Comparison of ENCODE assay signal across 8 mouse cellular contexts in the genomic region with DNA sequence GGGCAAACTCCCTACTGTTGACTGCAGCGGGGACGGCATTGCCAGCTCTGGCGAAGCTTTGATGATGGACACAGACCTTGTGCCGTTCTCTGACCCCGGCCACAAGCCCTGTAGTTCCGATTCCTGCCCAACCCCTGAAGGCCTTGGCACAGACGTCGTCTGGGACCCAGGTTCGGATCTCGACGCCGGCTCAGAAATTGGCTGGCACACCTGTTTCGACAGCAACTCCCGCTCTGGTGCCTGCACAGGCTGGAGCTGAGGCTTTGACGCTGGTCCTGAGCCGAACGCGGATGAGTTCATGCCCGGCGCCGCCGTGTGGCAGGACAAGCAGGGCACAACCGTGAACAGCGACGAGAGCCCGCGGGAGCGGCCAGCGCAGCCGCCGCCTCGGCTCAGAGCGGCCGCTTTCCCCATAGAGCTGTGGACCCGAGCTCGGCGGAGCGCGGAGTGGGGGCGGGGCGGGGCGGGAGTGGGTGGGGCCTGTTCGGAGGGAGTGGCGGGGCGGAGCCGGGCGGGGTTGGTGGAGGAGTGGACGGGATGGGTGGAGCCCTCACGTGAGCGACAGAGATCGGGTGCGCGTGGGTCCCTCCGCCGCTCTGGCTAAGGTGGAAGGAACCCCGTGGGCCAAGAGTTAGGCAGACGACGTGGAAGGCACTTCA. TPM values are rescaled to one million over a fixed set of nuclear protein-coding genes. Genes with fewer than 3 reads are reported as not detected.
DNase-seq lines count a peak whose midpoint lies in the region; ATAC-seq lines count a peak whose summit lies in the region.

Gene Osbp2, minus strand, starts transcription at position 450 of the 659 bp plus-strand sequence.

- DNase-seq in Muller cell, postnatal 12 days (ENCODE audit: inconsistent ontology term): peak; percentile 89
- DNase-seq in cerebellum, adult 9-10 months: peak; percentile 91
- DNase-seq in layer of hippocampus, postnatal 36 days: peak; percentile 76 to 81
- peak; percentile 55 for DNase-seq in lung, postnatal 25 days (ENCODE audit: low spot score)
- DNase-seq in retina, adult 2 months (ENCODE audit: low read depth, low spot score): peak; percentile 47
- DNase-seq in thymus, postnatal 25 days: peak; percentile 58

- no peak within 1 kb of the TSS for H3K27ac ChIP-seq in hindbrain, embryonic 12.5 days

- no peaks in the 10 kb centered on the region for H3K9me3 ChIP-seq in hindbrain, embryonic 12.5 days (replicated peaks)

- WGBS in hindbrain, embryonic 12.5 days: 6% methylated on average over 51 of the region's 58 CpGs

- peak; percentile 84 for ATAC-seq in frontal cortex, adult (ENCODE audit: low TSS enrichment)
- ATAC-seq in hindbrain, embryonic 12.5 days (ENCODE audit: low FRiP score): peak; percentile 92

- peaks cover 6% of the 10 kb centered on the region for H3K4me1 ChIP-seq in hindbrain, embryonic 12.5 days

- peak within 1 kb of the TSS; percentile 73 for H3K4me2 ChIP-seq in hindbrain, embryonic 12.5 days (replicated peaks)

- peak within 1 kb of the TSS; percentile 44 for H3K4me3 ChIP-seq in hindbrain, embryonic 12.5 days

- H3K36me3 ChIP-seq in hindbrain, embryonic 12.5 days: no peaks in the 10 kb centered on the region

- peak within 1 kb of the TSS; percentile 57 for H3K9ac ChIP-seq in hindbrain, embryonic 12.5 days

- peaks cover 20% of the 10 kb centered on the region for H3K27me3 ChIP-seq in hindbrain, embryonic 12.5 days

RNA-seq across cellular contexts. Expression of gene Osbp2, which starts in this region (rescaled TPM):
- polyA plus RNA-seq in hindbrain, embryonic 12.5 days (2016; fragmentation: Nextera tagmentation; extraction: Ambion mirVana): 7.0 and 8.8 TPM in 2 replicates
- 10 to 100 TPM; 75.7 to 80.7 TPM for total RNA-seq in layer of hippocampus, postnatal 36 days (2021)
